Mouse (Mus musculus): ENCODE measurements around the gene Olfr1445. TPM values are rescaled to one million over a fixed set of nuclear protein-coding genes. Genes with fewer than 3 reads are reported as not detected.

The Olfr1445 gene
- total RNA-seq (2021), result not detected

- intact Hi-C loops (cut with DNase I), result no loop called here
- DNase-seq, result no peak
These were observed at the start of gene Olfr1445 for GRCm38 (mm10) chr19:12883555-12883954. Olfr1445 (plus strand) TSS chr19:12883855.

DNA sequence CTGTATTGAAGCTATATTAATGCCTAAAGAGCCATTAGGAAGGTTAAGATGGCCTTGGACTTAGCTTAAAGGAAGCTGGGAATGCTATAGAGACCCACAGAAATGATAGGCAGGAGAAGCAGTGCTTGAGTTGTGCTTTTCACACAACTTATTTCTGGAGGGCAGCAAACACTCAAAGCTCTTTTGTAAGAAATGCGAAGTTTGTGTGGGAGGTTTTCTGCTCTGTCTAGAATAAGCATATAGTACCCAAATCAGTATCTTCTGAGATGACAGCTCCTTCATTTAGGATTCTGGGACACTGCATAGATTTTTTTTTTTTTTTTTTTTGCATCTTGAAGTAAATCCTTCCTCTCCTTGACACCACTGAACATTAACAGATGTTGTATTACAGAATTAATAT, 45.1 kb upstream of the Olfr1445 start:
- intact Hi-C loops (cut with DNase I), result no loop called here
- DNase-seq, result no peak

GRCm38 (mm10) chr19:12846382-12846781, 37.3 kb upstream of the Olfr1445 start, which contains the start of gene Gm5244:
Gm5244 (plus strand) TSS chr19:12846682.
- DNase-seq, result no peak
- intact Hi-C loops (cut with DNase I), result no loop called here

DNA sequence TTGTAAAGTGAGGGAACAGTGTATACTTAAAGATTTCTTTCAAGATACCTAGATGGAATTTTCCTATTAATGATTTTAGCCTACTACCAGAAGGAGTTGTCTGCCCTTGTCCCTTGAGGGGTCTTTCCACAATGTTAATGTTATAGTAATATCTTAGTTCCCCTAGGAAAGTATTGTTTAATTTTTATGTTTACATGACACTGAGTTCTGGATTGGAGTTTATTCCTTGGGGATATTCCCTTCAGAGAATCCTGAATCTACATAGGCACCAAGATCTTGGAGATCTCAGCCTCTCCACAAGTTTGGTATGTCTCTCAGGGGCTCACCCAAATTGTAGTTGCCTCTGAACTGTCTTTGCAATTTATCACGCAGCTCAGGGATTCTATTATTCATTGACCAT, 26.7 kb upstream of the Olfr1445 start, which contains the start of gene Olfr1444:
Gene Olfr1444, plus strand, starts transcription at position 301 of the 400 bp plus-strand sequence.
- DNase-seq, result no peak
- intact Hi-C loops (cut with DNase I), result no loop called here

- intact Hi-C loops (cut with DNase I), result no loop called here
- DNase-seq, result no peak
These were observed 9.8 kb downstream of the Olfr1445 start, which contains the start of gene Olfr1446 for GRCm38 (mm10) chr19:12893424-12893823. Olfr1446 (minus strand) TSS chr19:12893524.

DNA sequence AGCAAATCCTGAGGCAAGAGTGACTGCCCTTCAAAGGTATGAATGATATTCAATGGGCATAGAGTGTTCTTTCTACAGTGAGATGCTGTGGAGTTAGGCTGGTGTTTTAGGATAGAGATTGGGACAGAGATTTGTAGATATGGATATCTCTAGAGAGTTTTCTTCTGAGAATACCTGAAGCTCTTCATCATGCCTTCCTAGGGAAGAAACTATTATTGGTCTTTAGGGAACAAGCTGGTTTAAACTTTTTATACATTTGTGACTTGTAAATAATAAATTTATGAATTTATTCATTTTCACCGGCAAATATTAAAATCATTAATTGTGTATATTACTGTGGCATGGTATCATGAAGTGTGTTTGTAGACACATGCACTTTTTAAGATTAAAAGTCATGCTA, 20.0 kb downstream of the Olfr1445 start, which contains the start of gene Olfr1447:
Gene Olfr1447, minus strand, starts transcription at position 101 of the 400 bp plus-strand sequence.
- DNase-seq, result no peak
- intact Hi-C loops (cut with DNase I), result no loop called here

DNA sequence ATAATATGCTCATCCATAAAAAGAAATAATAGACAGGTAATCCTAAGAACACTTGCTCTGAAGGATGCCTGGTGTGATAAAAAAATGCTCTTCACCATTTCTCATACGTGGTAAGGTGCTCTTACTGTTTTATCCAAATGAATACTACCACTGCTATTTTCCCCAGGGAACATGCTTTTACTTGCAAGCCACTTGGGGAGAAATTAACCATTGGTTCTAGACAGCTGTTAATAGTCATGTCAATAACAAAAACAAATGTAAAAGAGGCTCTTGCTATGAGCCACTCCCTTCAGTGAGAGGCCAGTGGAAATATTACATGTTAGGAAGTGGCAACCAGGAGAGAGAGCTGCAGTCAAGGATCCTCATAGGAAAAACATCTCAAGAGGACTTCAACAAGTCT, 40.7 kb downstream of the Olfr1445 start, which contains the start of gene Olfr1448:
Gene Olfr1448, minus strand, starts transcription at position 101 of the 400 bp plus-strand sequence.
- no peak for DNase-seq
- intact Hi-C loops (cut with DNase I), result no loop called here

DNA sequence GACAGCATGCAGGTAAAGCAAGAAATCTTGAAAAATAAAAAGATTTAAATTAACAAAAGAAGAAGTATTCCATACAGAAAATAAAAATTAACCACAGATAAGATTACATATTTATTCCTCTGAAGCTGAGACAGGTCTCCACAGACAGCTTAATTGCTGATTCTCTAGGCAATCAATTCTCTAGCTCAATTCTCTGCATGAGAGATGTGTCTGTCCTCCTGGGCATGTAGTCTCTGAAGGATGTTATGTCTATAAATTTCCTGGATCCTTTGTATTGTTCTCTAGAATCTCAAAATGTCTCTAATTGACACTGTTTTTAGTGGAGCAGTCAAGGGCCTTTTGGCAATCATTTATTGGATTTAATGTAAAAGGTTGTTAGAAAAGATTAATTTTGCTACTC, 46.9 kb downstream of the Olfr1445 start, which contains the start of gene Olfr1449:
Gene Olfr1449, plus strand, starts transcription at position 301 of the 400 bp plus-strand sequence.
- no peak for DNase-seq
- intact Hi-C loops (cut with DNase I), result no loop called here

Other genes with a start within 250 kb of the Olfr1445 start
- gene Olfr1442, start 213.4 kb upstream of the Olfr1445 start, total RNA-seq (2021), result not detected
- gene Olfr1443, start 205.7 kb upstream of the Olfr1445 start, total RNA-seq (2021), result not detected
- gene Keg1, start 188.1 kb upstream of the Olfr1445 start, total RNA-seq (2021), result not detected
- 1 to 10 TPM; 1.5 to 2.9 TPM for gene Cntf, start 118.2 kb upstream of the Olfr1445 start, total RNA-seq (2021)
- 10 to 100 TPM; 76.3 to 76.4 TPM for gene Zfp91, start 87.7 kb upstream of the Olfr1445 start, total RNA-seq (2021)
- 1 to 10 TPM in 1 of 2 experiments, under 1 TPM in 1; 0.99 to 1.1 TPM for gene Lpxn, start 87.7 kb upstream of the Olfr1445 start, total RNA-seq (2021)
- not detected for gene Gm5244, start 37.2 kb upstream of the Olfr1445 start, total RNA-seq (2021)
- not detected for gene Olfr1444, start 26.6 kb upstream of the Olfr1445 start, total RNA-seq (2021)
- not detected for gene Olfr1446, start 9.7 kb downstream of the Olfr1445 start, total RNA-seq (2021)
- gene Olfr1447, start 19.9 kb downstream of the Olfr1445 start, total RNA-seq (2021), result not detected
- gene Olfr1448, start 40.6 kb downstream of the Olfr1445 start, total RNA-seq (2021), result not detected
- not detected for gene Olfr1449, start 47.0 kb downstream of the Olfr1445 start, total RNA-seq (2021)
- gene Olfr1450, start 66.4 kb downstream of the Olfr1445 start, total RNA-seq (2021), result not detected
- gene Olfr1451, start 111.2 kb downstream of the Olfr1445 start, total RNA-seq (2021), result not detected
- gene Olfr1453, start 144.5 kb downstream of the Olfr1445 start, total RNA-seq (2021), result not detected
- not detected for gene Olfr1454, start 176.8 kb downstream of the Olfr1445 start, total RNA-seq (2021)
- not detected for gene Olfr1457, start 214.0 kb downstream of the Olfr1445 start, total RNA-seq (2021)
- not detected for gene Olfr1458, start 222.9 kb downstream of the Olfr1445 start, total RNA-seq (2021)